Mouse (Mus musculus) limb, embryonic 14.5 days (tissue): ENCODE measurements around the gene Nbl1. TPM values are rescaled to one million over a fixed set of nuclear protein-coding genes. Genes with fewer than 3 reads are reported as not detected.

Source experiments
- ATAC-seq: fragments of 200-750 bp; cut with Nextera tagmentation; 2 replicates; pipeline ENCODE4 v1.8.0; 2017; ENCODE audit warnings: low read depth, moderate number of reproducible peaks, moderate TSS enrichment; ENCODE audit not compliant: low FRiP score
- DNase-seq: peaks from one replicate; pipeline ENCODE4 v3.0.0-alpha.2; 2015; ENCODE audit warnings: low spot score
- H3K27ac ChIP-seq: fragments of 300-500 bp; sonication (generic); replicated peaks from 2 replicates; pipeline ENCODE4 v1.5.1; 2014; ENCODE audit warnings: low read depth, mild to moderate bottlenecking, low read length, moderate library complexity, mixed read lengths
- H3K27me3 ChIP-seq: fragments of 300-500 bp; sonication (generic); 2 replicates; pipeline ENCODE4 v1.6.1; 2014; ENCODE audit warnings: low read length, mixed read lengths; ENCODE audit not compliant: control insufficient read depth, insufficient read depth
- H3K36me3 ChIP-seq: fragments of 300-500 bp; sonication (generic); 2 replicates; pipeline ENCODE4 v1.6.1; 2014; ENCODE audit warnings: mild to moderate bottlenecking, low read length, moderate library complexity, mixed read lengths; ENCODE audit not compliant: control insufficient read depth, insufficient read depth
- H3K4me1 ChIP-seq: fragments of 300-500 bp; sonication (generic); 2 replicates; pipeline ENCODE4 v1.6.1; 2014; ENCODE audit warnings: antibody characterized with exemption, low read length, mixed read lengths; ENCODE audit not compliant: control insufficient read depth, insufficient read depth
- H3K4me2 ChIP-seq: fragments of 300-500 bp; sonication (generic); replicated peaks from 2 replicates; pipeline ENCODE4 v1.6.1; 2014; ENCODE audit warnings: low read depth, mild to moderate bottlenecking, low read length, moderate library complexity; ENCODE audit not compliant: severe bottlenecking
- H3K4me3 ChIP-seq: fragments of 300-500 bp; sonication (generic); replicated peaks from 2 replicates; pipeline ENCODE4 v1.5.1; 2014; ENCODE audit warnings: low read length
- H3K9ac ChIP-seq: fragments of 300-500 bp; sonication (generic); 2 replicates; pipeline ENCODE4 v1.6.1; 2014; ENCODE audit warnings: mild to moderate bottlenecking, low read depth, low read length, moderate library complexity; ENCODE audit not compliant: severe bottlenecking
- H3K9me3 ChIP-seq: fragments of 300-500 bp; sonication (generic); 2 replicates; pipeline ENCODE4 v1.6.1; 2016; ENCODE audit warnings: low read length; ENCODE audit not compliant: control insufficient read depth
- POLR2A ChIP-seq: fragments of 200-500 bp; IDR thresholded peaks from 2 replicates; pipeline ENCODE4 v1.8.0; 2012; ENCODE audit warnings: inconsistent platforms, mild to moderate bottlenecking, moderate library complexity, borderline replicate concordance; ENCODE audit not compliant: insufficient read depth, insufficient read length; ENCODE audit errors: extremely low read depth
- WGBS: fragments of 180-500 bp; shearing (Covaris S2); extraction: QIAGEN DNeasy Blood & Tissue Kit; methylation state at CpG from one replicate; pipeline ENCODE4 v1.1.7; 2014; 5-methylcytosine and 5-hydroxymethylcytosine counted together
- polyA plus RNA-seq, 2 experiments: library from polyadenylated mRNA; depleted of rRNA in 1 of 2; stranded (reverse) in 1 of 2; unstranded in 1 of 2; fragments of >200 nt; fragmentation: Nextera tagmentation in 1 of 2; extraction: Ambion mirVana in 1 of 2; gene quantifications; 2 replicates each; pipeline versions ENCODE4 v1.2.1 to v1.2.3; 2012 to 2014

Gene Nbl1
- polyA plus RNA-seq, 2 experiments = 149 to 157 TPM

- no peak for TF ChIP-seq POLR2A
- Histone ChIP-seq H3K27me3 (no peaks in the 10 kb centered on the region), H3K9ac (no peak overlapping the region), H3K9me3 (no peaks in the 10 kb centered on the region), H3K4me1 (no peaks in the 10 kb centered on the region), H3K4me3 (no peak overlapping the region), H3K4me2 (no peak overlapping the region), H3K27ac (no peak overlapping the region), H3K36me3 (no peaks in the 10 kb centered on the region)
- ATAC-seq (no peak), DNase-seq (no peak)
- 73% methylated on average over 7 of the region's 7 CpGs for WGBS
Measured at GRCm38 (mm10) chr4:139052796-139053195, 40.0 kb downstream of the Nbl1 start.

GRCm38 (mm10) chr4:139048518-139048917 is 44.3 kb downstream of the Nbl1 start:
- Histone ChIP-seq H3K4me2 (no peak overlapping the region), H3K36me3 (no peaks in the 10 kb centered on the region), H3K9ac (no peak overlapping the region), H3K27ac (no peak overlapping the region), H3K9me3 (no peaks in the 10 kb centered on the region), H3K27me3 (no peaks in the 10 kb centered on the region), H3K4me3 (no peak overlapping the region), H3K4me1 (no peaks in the 10 kb centered on the region)
- DNase-seq (no peak), ATAC-seq (no peak)
- 79% methylated on average over 6 of the region's 6 CpGs for WGBS
- no peak for TF ChIP-seq POLR2A

GRCm38 (mm10) chr4:139046354-139046753 is 46.4 kb downstream of the Nbl1 start:
- no peak for DNase-seq
- Histone ChIP-seq H3K9ac (no peak overlapping the region), H3K4me1 (no peaks in the 10 kb centered on the region), H3K4me3 (no peak overlapping the region), H3K27me3 (no peaks in the 10 kb centered on the region), H3K4me2 (no peak overlapping the region), H3K27ac (no peak overlapping the region), H3K36me3 (no peaks in the 10 kb centered on the region), H3K9me3 (no peaks in the 10 kb centered on the region)
- no peak for ATAC-seq
- 43% methylated on average over 5 of the region's 5 CpGs for whole genome bisulfite sequencing
- TF ChIP-seq POLR2A = no peak

GRCm38 (mm10) chr4:139044566-139044965 is 48.2 kb downstream of the Nbl1 start:
- Histone ChIP-seq H3K36me3 (no peaks in the 10 kb centered on the region), H3K27me3 (no peaks in the 10 kb centered on the region), H3K9me3 (no peaks in the 10 kb centered on the region), H3K4me1 (no peaks in the 10 kb centered on the region), H3K4me3 (no peak overlapping the region), H3K9ac (no peak overlapping the region), H3K4me2 (no peak overlapping the region), H3K27ac (no peak overlapping the region)
- TF ChIP-seq POLR2A = no peak
- DNase-seq (no peak), ATAC-seq (no peak)
- WGBS = 85% methylated on average over 5 of the region's 5 CpGs

GRCm38 (mm10) chr4:139043600-139043999 is 49.2 kb downstream of the Nbl1 start:
- H3K4me3 ChIP-seq = no peak overlapping the region
- no peak for DNase-seq
- H3K4me1 ChIP-seq = no peaks in the 10 kb centered on the region
- no peak for ATAC-seq
- no peaks in the 10 kb centered on the region for H3K9me3 ChIP-seq
- no peaks in the 10 kb centered on the region for H3K36me3 ChIP-seq
- H3K9ac ChIP-seq = no peak overlapping the region
- WGBS = 89% methylated on average over 2 of the region's 2 CpGs
- no peaks in the 10 kb centered on the region for H3K27me3 ChIP-seq
- no peak overlapping the region for H3K27ac ChIP-seq
- no peak overlapping the region for H3K4me2 ChIP-seq
- TF ChIP-seq POLR2A = no peak

- ATAC-seq (no peak), DNase-seq (no peak)
- no peak overlapping the region for H3K4me2 ChIP-seq
- H3K27me3 ChIP-seq = no peaks in the 10 kb centered on the region
- no peak overlapping the region for H3K9ac ChIP-seq
- no peaks in the 10 kb centered on the region for H3K9me3 ChIP-seq
- no peak overlapping the region for H3K4me3 ChIP-seq
- TF ChIP-seq POLR2A = no peak
- 66% methylated on average over 5 of the region's 5 CpGs for WGBS
- H3K27ac ChIP-seq = no peak overlapping the region
- no peaks in the 10 kb centered on the region for H3K36me3 ChIP-seq
- H3K4me1 ChIP-seq = 0 out of 2 replicates have a peak, but pooled peaks cover 2% of the 10 kb centered on the region
Measured at GRCm38 (mm10) chr4:139042611-139043010, 50.2 kb downstream of the Nbl1 start.
